Mouse (Mus musculus): Measurements from ENCODE around the gene Fmo5. TPM values are rescaled to one million over a fixed set of nuclear protein-coding genes. Genes with fewer than 3 reads are reported as not detected.
A peak's percentile ranks its signal among the peaks of the same experiment; 100 is the strongest.

Fmo5 gene
- polyA plus RNA-seq, 1 experiment from 2014 or later: 50.4 TPM

DNA sequence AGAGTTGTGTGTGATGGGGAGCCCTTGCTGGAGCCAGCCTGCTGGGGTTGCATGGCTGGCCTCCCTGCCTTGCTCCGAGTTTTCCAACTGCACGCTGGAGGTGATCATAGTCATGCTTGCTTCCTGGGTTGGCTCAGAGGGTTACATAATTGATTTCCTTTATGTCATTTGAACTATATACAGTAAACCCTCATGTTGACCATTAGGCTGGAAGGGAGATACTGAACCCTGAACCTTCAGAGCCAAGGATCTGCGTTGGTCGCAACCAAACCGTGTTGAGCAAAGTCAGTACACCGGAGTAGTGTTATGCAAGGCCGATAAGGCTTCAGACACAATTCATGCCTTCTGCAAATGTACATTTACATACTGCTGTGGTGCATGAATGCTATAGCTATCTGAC lies 711 bp upstream of the Fmo5 start:
- Histone ChIP-seq H3K27ac (ENCODE audit: low read length) (peak overlapping the region; percentile 82), H3K4me2 (ENCODE audit: low read depth, low read length) (peak overlapping the region; percentile 61), H3K9ac (ENCODE audit: low read depth, low read length) (peak overlapping the region; percentile 66), H3K36me3 (ENCODE audit: control insufficient read depth, insufficient read depth, low read length) (no peaks in the 10 kb centered on the region), H3K4me1 (ENCODE audit: control insufficient read depth, insufficient read depth, low read length) (peaks cover 7% of the 10 kb centered on the region), H3K4me3 (ENCODE audit: low read length) (peak overlapping the region; percentile 56), H3K9me3 (ENCODE audit: control insufficient read depth, low read length) (no peaks in the 10 kb centered on the region), H3K27me3 (replicated peaks; ENCODE audit: control insufficient read depth, insufficient read depth, low read length) (no peaks in the 10 kb centered on the region)
- whole genome bisulfite sequencing: 55% methylated on average over 7 of the region's 7 CpGs
- peak; percentile 45 for ATAC-seq

DNA sequence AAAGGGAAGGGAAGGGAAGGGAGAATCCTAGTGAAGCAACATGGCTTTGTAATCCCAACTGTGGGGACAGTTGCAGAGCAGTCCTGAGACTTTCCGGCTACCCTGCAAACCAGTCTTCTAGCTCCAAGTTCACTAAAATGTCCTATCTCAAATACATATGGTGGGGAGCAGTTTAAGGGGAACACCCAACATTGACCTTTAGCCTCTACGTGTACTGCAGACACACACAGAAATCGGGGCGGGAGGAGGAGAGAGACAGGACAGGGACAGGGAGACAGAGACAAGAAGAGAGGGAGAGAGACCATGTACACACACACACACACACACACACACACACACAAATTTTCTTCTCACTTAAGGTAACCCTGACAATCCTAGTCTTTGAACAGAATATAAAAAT lies 1.3 kb downstream of the Fmo5 start:
- Histone ChIP-seq H3K4me1 (ENCODE audit: control insufficient read depth, insufficient read depth, low read length) (peaks cover 16% of the 10 kb centered on the region), H3K9ac (ENCODE audit: low read depth, low read length) (no peak overlapping the region), H3K27me3 (replicated peaks; ENCODE audit: control insufficient read depth, insufficient read depth, low read length) (no peaks in the 10 kb centered on the region), H3K4me2 (ENCODE audit: low read depth, low read length) (peak overlapping the region; percentile 6; the same call in 1 of the 2 replicates), H3K9me3 (ENCODE audit: control insufficient read depth, low read length) (no peaks in the 10 kb centered on the region), H3K4me3 (ENCODE audit: low read length) (no peak overlapping the region), H3K36me3 (ENCODE audit: control insufficient read depth, insufficient read depth, low read length) (no peaks in the 10 kb centered on the region), H3K27ac (ENCODE audit: low read length) (peak overlapping the region; percentile 6; the same call in 1 of the 2 replicates)
- 56% methylated on average over 4 of the region's 4 CpGs for WGBS
- 0 out of 2 replicates have a peak, but pooled peaks have one; percentile 9 for ATAC-seq

DNA sequence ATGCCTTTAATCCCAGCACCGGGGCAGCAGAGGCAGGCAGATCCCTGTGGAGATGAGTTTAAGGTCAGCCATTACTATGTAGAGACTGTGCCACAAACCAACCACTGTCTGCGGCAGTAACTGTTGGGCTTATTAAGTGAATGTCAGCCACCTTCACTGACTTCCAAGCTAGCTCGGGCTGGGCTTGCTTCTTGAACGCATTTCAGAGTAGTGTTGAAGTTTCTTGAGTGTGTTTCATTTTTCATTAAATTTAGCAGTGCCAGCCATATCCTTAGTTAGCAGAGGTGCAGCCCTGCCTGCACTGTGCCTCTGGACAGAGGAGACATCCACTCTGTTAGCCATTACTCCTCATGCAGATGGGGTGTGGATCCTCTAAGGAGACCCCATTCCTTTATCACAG lies 2.1 kb downstream of the Fmo5 start:
- H3K9ac ChIP-seq (ENCODE audit: low read depth, low read length): no peak overlapping the region
- no peak overlapping the region for H3K27ac ChIP-seq (ENCODE audit: low read length)
- WGBS: 88% methylated on average over 4 of the region's 4 CpGs
- no peaks in the 10 kb centered on the region for H3K9me3 ChIP-seq (ENCODE audit: control insufficient read depth, low read length)
- no peaks in the 10 kb centered on the region for H3K27me3 ChIP-seq (replicated peaks; ENCODE audit: control insufficient read depth, insufficient read depth, low read length)
- ATAC-seq: no peak
- no peak overlapping the region for H3K4me2 ChIP-seq (ENCODE audit: low read depth, low read length)
- H3K4me3 ChIP-seq (ENCODE audit: low read length): no peak overlapping the region
- H3K4me1 ChIP-seq (ENCODE audit: control insufficient read depth, insufficient read depth, low read length): peaks cover 16% of the 10 kb centered on the region
- H3K36me3 ChIP-seq (ENCODE audit: control insufficient read depth, insufficient read depth, low read length): no peaks in the 10 kb centered on the region

DNA sequence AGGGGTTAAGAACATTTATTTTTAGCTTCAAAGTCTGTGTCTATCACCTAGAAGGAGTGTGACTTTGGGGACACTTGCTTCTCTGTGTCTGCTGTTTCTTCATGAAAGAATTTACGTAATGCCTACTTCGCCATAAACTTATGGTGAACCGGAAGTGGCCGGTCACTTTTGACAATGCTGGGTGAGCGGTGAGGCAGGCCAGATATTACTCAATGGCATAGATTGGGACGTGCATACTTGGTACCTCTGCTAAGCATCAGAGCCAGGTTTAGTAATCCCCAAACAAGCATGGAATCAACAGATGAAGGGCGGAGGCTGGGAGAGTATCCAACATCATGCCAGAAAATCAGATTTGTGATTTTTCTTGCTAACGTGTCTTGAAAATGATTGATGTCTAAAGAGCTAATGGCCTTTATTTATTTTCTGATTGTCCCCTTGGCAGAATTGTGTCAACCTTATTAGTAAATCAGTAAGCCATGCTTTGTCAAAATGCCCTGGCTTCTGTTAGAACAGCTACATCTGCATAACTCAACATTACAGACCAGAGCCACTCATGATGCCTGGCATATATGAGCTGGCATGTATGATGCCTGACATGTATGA lies 2.8 kb downstream of the Fmo5 start:
- Histone ChIP-seq H3K4me2 (ENCODE audit: low read depth, low read length) (no peak overlapping the region), H3K9ac (ENCODE audit: low read depth, low read length) (no peak overlapping the region), H3K4me3 (ENCODE audit: low read length) (no peak overlapping the region), H3K27me3 (replicated peaks; ENCODE audit: control insufficient read depth, insufficient read depth, low read length) (no peaks in the 10 kb centered on the region), H3K4me1 (ENCODE audit: control insufficient read depth, insufficient read depth, low read length) (peaks cover 16% of the 10 kb centered on the region), H3K9me3 (ENCODE audit: control insufficient read depth, low read length) (no peaks in the 10 kb centered on the region), H3K36me3 (ENCODE audit: control insufficient read depth, insufficient read depth, low read length) (no peaks in the 10 kb centered on the region), H3K27ac (ENCODE audit: low read length) (no peak overlapping the region)
- 79% methylated on average over 8 of the region's 8 CpGs for WGBS
- no peak for ATAC-seq

DNA sequence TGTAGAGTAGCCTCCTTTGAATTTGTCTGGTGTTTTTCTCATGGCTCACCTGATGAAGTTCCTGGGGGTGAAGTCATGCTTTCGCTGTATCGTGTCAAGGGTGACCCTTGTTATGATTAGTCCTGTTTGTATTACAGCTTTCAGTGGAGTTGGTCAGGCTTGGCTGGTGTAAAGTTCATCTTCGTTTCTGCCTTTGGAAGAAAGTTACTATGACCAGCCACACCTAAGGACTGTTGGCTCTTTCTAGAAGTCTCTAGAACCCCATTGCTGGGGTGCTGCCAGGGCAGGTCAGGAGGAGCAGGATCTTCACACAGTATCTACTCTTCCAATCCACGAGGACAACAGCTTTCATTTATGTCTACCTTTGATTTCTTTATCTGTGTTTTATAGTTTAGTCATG lies 4.9 kb downstream of the Fmo5 start:
- 55% methylated on average over 4 of the region's 4 CpGs for WGBS

DNA sequence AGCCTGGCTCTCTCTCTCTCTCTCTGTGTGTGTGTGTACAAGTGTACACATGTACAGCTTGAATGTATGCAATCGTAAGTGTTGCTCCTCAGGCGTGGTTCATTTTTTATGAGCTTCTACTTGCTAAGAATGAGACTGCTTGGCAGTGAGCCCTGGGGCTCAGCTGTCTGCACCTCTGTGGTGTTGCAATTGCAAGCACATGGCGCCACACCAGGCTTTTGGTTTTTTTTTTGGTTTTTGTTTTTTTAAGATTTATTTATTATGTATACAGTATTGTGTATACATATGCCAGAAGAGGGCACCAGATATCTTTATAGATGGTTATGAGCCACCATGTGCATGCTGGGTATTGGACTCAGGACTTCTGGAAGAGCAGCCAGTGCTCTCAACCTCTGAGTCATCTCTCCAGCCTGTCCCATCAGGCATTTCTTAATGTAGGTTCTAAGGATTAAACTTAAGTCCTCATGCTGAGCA lies 5.7 kb downstream of the Fmo5 start:
- peak; percentile 73 for ATAC-seq
- Histone ChIP-seq H3K4me3 (ENCODE audit: low read length) (no peak overlapping the region), H3K4me2 (ENCODE audit: low read depth, low read length) (no peak overlapping the region), H3K36me3 (ENCODE audit: control insufficient read depth, insufficient read depth, low read length) (no peaks in the 10 kb centered on the region), H3K27me3 (replicated peaks; ENCODE audit: control insufficient read depth, insufficient read depth, low read length) (no peaks in the 10 kb centered on the region), H3K9ac (ENCODE audit: low read depth, low read length) (no peak overlapping the region), H3K27ac (ENCODE audit: low read length) (peak overlapping the region; percentile 18; the same call in 1 of the 2 replicates), H3K4me1 (ENCODE audit: control insufficient read depth, insufficient read depth, low read length) (peaks cover 11% of the 10 kb centered on the region), H3K9me3 (ENCODE audit: control insufficient read depth, low read length) (no peaks in the 10 kb centered on the region)
- 41% methylated on average over 3 of the region's 3 CpGs for WGBS

More for the DNA sequence above, 4.9 kb downstream of the Fmo5 start:
- H3K9ac ChIP-seq (ENCODE audit: low read depth, low read length): no peak overlapping the region
- ATAC-seq: peak; percentile 22; the same call in 1 of the 2 replicates
- H3K4me1 ChIP-seq (ENCODE audit: control insufficient read depth, insufficient read depth, low read length): peaks cover 16% of the 10 kb centered on the region
- H3K36me3 ChIP-seq (ENCODE audit: control insufficient read depth, insufficient read depth, low read length): no peaks in the 10 kb centered on the region
- peak overlapping the region; percentile 61 for H3K27ac ChIP-seq (ENCODE audit: low read length)
- H3K9me3 ChIP-seq (ENCODE audit: control insufficient read depth, low read length): no peaks in the 10 kb centered on the region
- H3K4me3 ChIP-seq (ENCODE audit: low read length): no peak overlapping the region
- no peaks in the 10 kb centered on the region for H3K27me3 ChIP-seq (replicated peaks; ENCODE audit: control insufficient read depth, insufficient read depth, low read length)
- no peak overlapping the region for H3K4me2 ChIP-seq (ENCODE audit: low read depth, low read length)

DNA sequence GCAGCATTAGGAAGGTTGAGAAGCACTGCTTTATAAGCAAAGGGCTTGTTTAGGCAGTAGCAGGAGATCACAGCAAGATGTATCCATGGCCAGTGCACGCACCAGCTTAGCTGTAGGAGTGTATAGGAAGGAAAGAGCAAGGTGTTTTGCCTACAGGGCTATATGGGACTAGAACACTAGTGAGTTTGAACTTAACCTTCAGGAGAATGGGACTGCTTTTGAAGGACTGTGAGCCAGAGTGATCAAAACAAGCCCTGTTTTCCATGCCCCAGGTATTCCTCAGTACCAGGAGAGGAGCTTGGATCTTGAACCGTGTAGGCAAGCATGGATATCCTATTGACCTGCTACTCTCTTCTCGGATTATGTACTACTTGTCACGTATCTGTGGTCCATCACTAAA lies 12.8 kb downstream of the Fmo5 start:
- Histone ChIP-seq H3K27ac (ENCODE audit: low read length) (no peak overlapping the region), H3K9ac (ENCODE audit: low read depth, low read length) (no peak overlapping the region)
- 94% methylated on average over 4 of the region's 4 CpGs for WGBS

DNA sequence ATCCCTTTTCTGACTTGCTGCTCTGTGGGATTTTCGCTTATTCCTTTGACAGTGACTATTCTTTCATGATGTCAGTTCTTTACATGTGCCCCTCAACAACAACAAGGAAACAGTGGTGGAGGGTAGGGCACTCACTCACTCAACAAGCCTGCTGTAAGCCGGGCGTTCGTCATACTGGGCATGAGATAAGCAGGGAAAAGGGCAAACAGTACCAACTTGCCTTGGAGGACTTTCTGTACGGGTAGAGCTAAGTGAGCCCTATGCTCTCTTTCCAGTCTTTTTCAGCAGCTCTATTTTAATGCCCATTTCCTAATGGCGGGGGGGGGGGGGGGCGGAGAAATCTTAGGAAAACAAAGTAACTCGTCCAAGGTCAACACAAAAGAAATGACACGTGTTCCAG lies 13.4 kb downstream of the Fmo5 start:
- Histone ChIP-seq H3K9ac (ENCODE audit: low read depth, low read length) (no peak overlapping the region), H3K27me3 (replicated peaks; ENCODE audit: control insufficient read depth, insufficient read depth, low read length) (no peaks in the 10 kb centered on the region), H3K9me3 (ENCODE audit: control insufficient read depth, low read length) (no peaks in the 10 kb centered on the region), H3K27ac (ENCODE audit: low read length) (no peak overlapping the region), H3K4me3 (ENCODE audit: low read length) (no peak overlapping the region), H3K4me1 (ENCODE audit: control insufficient read depth, insufficient read depth, low read length) (no peaks in the 10 kb centered on the region), H3K36me3 (ENCODE audit: control insufficient read depth, insufficient read depth, low read length) (no peaks in the 10 kb centered on the region), H3K4me2 (ENCODE audit: low read depth, low read length) (no peak overlapping the region)
- ATAC-seq: no peak
- 81% methylated on average over 9 of the region's 9 CpGs for WGBS

More for the DNA sequence above, 12.8 kb downstream of the Fmo5 start:
- H3K36me3 ChIP-seq (ENCODE audit: control insufficient read depth, insufficient read depth, low read length): no peaks in the 10 kb centered on the region
- H3K4me1 ChIP-seq (ENCODE audit: control insufficient read depth, insufficient read depth, low read length): no peaks in the 10 kb centered on the region
- H3K9me3 ChIP-seq (ENCODE audit: control insufficient read depth, low read length): no peaks in the 10 kb centered on the region
- no peak overlapping the region for H3K4me3 ChIP-seq (ENCODE audit: low read length)
- H3K27me3 ChIP-seq (replicated peaks; ENCODE audit: control insufficient read depth, insufficient read depth, low read length): no peaks in the 10 kb centered on the region
- H3K4me2 ChIP-seq (ENCODE audit: low read depth, low read length): no peak overlapping the region
- no peak for ATAC-seq

DNA sequence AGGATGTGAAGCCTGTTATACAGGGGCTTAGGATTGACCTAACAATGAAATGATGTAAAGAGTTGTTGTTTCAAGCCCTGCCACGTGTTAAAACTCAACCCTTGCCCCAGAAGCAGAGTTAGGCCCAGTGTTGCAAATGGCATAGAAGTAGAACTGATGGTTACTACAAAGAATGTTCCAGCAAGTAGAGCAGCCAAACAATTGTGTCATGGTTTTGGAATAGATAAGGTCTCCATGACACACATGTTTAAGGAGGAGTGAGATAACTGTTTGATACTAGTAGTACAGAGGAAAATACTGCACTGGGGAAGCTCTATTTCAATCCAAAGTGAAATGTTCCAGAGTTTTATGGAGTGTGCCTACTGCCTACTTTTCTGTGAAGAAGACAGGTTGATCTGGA lies 19.9 kb downstream of the Fmo5 start:
- WGBS: 46% methylated on average over 1 of the region's 1 CpGs
- no peaks in the 10 kb centered on the region for H3K9me3 ChIP-seq (ENCODE audit: control insufficient read depth, low read length)
- no peaks in the 10 kb centered on the region for H3K4me1 ChIP-seq (ENCODE audit: control insufficient read depth, insufficient read depth, low read length)
- no peaks in the 10 kb centered on the region for H3K36me3 ChIP-seq (ENCODE audit: control insufficient read depth, insufficient read depth, low read length)
- no peak overlapping the region for H3K9ac ChIP-seq (ENCODE audit: low read depth, low read length)
- H3K27ac ChIP-seq (ENCODE audit: low read length): no peak overlapping the region
- no peak for ATAC-seq
- H3K27me3 ChIP-seq (replicated peaks; ENCODE audit: control insufficient read depth, insufficient read depth, low read length): no peaks in the 10 kb centered on the region
- no peak overlapping the region for H3K4me3 ChIP-seq (ENCODE audit: low read length)
- no peak overlapping the region for H3K4me2 ChIP-seq (ENCODE audit: low read depth, low read length)

DNA sequence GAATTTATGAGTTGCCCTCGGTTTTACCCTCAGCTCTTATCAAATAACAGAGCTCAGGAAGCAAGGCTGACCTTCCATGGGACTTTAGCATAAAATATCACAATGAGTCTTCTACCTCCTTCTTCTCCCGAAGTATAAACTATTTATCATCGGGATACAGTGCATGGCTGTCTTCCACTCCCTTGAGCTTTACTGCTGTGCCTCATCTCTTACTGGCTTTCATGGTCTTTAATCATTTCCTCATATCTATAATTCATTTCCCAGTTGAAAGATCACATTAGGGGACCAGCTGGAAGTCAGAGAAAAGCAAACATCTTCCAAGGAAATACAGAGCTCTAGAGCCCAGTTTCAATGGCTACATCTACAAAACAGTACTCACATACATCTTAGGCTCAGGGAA lies 20.4 kb downstream of the Fmo5 start:
- Histone ChIP-seq H3K9me3 (ENCODE audit: control insufficient read depth, low read length) (no peaks in the 10 kb centered on the region), H3K27ac (ENCODE audit: low read length) (no peak overlapping the region), H3K4me1 (ENCODE audit: control insufficient read depth, insufficient read depth, low read length) (no peaks in the 10 kb centered on the region), H3K4me2 (ENCODE audit: low read depth, low read length) (no peak overlapping the region), H3K36me3 (ENCODE audit: control insufficient read depth, insufficient read depth, low read length) (no peaks in the 10 kb centered on the region), H3K27me3 (replicated peaks; ENCODE audit: control insufficient read depth, insufficient read depth, low read length) (no peaks in the 10 kb centered on the region), H3K9ac (ENCODE audit: low read depth, low read length) (no peak overlapping the region), H3K4me3 (ENCODE audit: low read length) (no peak overlapping the region)
- WGBS: 71% methylated on average over 3 of the region's 3 CpGs
- ATAC-seq: no peak
